Mouse (Mus musculus): ENCODE measurements around the gene Lix1.
"Not testable (repeated sequence)": the region's sequence is repeated elsewhere in the genome, so short reads cannot be mapped to it uniquely, and the experiment has no call there.

Gene Lix1

GRCm38 (mm10) chr17:17496234-17496633 lies 93.8 kb downstream of the Lix1 start:
- not testable (repeated sequence) for DNase-seq (ENCODE audit: low spot score in 2 of 2)

DNA sequence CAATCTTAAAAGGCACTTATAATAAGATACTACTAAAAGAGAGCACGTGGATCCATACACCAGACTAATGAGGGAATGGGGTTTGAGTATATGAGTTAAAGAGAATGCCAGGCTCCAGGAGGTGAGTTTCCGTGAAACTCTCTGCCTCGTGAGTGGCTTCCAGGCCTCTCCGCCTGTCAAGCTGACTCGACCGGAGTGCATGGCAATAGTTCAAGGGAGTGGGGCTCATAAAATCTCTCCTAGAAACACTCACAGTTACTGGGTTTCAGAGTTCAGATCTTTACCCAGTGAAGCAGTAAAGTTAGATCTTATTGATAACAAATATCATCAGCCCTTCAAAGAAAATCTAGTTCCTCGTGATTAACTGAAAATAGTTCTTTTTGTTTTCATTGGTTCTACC lies 94.3 kb downstream of the Lix1 start:
- DNase-seq (ENCODE audit: low spot score in 2 of 2), result no peak

- no peak for DNase-seq (ENCODE audit: low spot score in 2 of 2)
Observed at GRCm38 (mm10) chr17:17498848-17499247, 96.4 kb downstream of the Lix1 start.

- DNase-seq (ENCODE audit: low spot score in 2 of 2), result no peak
Observed at GRCm38 (mm10) chr17:17499278-17499677, 96.8 kb downstream of the Lix1 start.

GRCm38 (mm10) chr17:17506677-17507076 lies 104.2 kb downstream of the Lix1 start:
- no peak for DNase-seq (ENCODE audit: low spot score in 2 of 2)
